Mouse (Mus musculus) 3T3-L1 (cell line): ENCODE results near the gene Trim66.

Experiments
- DNase-seq: peaks from one replicate; pipeline ENCODE4 v3.0.0-alpha.2; 2015; ENCODE audit warnings: low read depth, low spot score

Trim66 gene

GRCm38 (mm10) chr7:109522084-109522483 is 14.2 kb upstream of the Trim66 start:
- no peak for DNase-seq

DNA sequence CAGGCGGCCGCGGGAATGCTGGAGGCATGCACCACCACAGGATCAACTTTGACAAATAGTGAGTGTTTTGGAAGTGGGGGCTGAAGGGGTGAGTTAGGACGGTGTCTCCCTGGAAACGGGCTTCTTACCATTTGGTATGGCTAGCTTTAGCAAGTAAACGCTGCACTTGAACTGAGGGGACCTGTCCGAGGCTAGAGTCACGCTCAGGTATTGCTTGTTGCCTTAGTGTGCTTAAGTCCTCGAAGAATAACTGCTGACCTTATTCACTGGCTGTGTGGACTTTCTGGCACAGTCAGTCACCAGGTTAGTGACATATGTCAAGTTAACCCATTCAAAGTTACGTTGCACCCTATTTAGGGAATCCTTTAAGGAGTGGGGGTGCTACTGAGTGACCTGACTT is 12.0 kb upstream of the Trim66 start:
- peak; percentile 20 for DNase-seq

DNA sequence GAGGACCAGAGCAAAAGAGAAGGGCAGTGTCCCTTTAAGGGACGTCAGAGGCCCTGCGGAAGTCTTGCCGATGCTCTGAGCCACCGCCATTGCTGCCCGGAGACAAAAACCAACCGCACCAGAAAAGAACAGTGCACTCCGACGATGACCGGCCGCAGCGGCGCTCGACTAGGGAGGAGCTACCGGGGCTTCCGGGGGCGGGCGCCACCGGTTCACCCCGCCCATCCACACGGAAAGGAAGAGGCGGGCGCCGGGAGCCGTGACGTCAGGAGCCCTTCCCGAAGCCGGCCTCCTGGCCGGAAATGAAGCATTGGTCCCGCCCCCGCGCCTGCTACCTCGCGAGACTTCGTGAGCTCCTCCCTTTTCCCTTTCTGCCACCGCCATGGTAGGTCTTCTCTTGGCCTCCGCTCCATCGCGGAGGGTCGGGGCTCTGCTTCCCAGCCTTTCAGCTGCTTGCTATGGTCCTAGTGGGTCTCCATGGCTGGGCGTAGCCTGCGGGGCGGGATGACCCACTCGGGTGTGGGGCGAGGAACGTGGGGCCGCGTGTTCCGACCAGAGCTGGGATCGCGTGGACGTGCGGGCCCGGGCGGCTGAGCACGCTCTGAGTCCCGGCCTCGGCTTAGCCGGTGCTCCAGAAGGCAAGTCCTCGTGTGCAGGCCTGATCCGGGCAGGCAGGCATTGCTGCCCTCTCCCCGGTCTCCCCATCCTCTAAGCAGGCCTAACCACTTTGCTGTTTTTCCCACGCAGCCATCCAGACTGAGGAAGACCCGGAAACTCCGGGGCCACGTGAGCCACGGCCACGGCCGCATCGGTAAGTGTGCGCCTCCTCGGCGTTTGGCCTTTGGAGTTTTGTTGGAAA is 11.1 kb upstream of the Trim66 start, which contains the start of gene Rpl27a:
Gene Rpl27a (plus strand): TSS at position 310 of the 859 bp plus-strand sequence.
- peak; percentile 94 for DNase-seq

DNA sequence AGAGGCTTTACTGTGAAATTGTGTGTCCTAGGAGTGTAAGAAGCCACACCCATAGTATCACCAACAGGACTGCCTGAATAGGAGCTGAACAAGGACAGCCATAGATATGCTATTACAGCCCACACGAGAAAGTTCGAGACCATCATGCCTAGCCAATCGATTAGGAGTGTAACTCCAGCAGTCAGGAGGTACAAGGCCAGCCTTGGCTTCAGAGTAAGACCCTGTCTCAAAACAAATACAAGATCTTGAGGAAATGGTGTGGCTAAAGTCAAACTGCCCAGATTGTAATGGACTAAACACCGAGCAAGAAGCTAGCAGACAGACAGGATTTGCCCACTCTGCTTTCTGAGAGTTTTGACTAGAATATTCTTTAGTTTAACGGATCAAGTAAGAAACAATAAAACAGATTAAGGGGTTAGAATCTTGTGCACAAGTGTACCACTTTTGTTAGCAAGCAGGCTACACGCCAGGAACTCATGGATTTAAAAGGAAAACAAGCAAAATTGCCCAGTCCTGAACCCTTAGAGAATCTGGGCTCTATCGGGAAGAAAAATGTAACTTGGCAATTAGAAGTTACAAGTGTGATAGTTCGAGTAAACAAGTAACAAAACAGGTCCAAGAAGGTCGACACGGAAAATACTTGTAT is 10.2 kb upstream of the Trim66 start:
- peak; percentile 44 for DNase-seq

DNA sequence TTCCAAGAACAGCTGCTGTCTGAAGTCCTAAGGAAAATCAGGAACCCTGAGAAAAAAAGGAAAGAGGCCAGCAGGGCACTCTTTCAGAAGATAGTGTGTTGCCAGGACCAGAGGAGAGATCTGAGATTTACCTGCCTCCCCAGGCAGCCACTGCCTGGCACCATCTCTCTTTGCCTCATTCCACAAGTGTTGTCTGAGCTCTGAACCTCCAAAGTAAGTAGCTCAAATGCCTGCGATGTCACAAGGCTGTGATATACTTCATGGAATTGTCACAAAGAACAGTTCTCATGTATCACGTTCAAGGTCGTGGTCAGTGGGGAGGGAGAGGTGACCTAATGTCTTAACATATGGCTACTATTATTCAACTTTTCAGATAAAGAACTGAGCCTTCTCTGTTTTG is 8.6 kb upstream of the Trim66 start:
- DNase-seq, result no peak

DNA sequence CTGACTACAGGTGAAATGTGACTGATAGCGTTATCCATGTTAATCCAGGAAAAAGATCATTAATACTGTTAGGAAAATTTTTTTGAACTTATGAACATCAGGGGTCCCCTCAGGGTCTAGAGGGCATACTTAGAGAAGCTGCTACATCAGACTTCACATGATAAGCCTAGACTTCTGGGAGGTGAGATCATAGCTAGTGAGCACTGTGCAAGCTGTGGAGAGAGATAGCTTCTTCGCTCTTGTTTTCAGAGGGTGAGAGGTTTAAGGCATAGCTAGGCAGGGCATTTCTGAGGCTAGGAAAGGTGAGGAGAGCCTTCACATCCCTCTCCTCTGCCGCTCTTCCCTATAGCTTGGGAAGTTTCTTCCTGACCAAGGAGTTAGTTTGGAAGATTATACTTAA is 3.9 kb upstream of the Trim66 start:
- DNase-seq, result no peak

DNA sequence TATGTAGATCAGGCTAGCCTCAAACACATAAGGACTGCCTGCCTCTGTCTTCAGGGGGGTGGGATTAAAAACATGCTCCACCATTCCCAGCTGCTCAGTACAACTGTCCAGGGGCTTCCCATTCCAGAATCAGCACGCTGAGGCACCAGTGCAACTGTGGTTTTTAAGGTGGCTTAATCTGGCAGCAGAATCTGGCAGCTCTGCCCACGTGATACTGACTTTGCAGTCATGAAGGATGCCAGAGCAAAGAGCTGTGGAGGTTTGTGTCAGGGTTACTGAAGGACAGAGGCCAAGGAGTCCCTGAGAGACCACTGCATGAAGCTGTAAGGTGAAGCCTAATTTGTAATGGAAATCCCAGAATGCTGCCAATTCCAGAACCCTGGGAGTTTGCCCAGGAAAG is 2.9 kb upstream of the Trim66 start:
- no peak for DNase-seq

- no peak for DNase-seq
These were observed 362 bp downstream of the Trim66 start for GRCm38 (mm10) chr7:109507572-109507971.

DNA sequence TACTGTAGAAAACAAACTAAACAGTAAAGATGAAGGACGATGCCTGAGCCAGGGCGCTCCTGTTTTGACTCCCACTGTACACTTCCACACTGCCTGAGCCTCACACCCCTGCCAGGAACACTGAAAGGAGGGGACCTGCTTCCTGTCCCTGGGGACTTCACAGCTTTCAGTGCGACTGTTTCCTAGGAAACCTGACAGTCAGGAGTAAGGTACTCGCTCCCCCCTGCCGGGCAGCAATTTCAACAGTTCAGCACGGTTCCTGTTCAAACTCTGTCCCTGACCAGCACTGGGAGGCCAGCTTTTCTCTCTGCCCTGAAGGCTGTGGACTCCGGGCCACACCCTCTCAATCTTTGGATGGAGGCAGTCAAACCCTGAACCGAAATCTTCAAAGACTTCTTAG is 815 bp downstream of the Trim66 start:
- DNase-seq, result no peak

GRCm38 (mm10) chr7:109497507-109497906 is 10.4 kb downstream of the Trim66 start:
- no peak for DNase-seq

- no peak for DNase-seq
These were observed 14.3 kb downstream of the Trim66 start for GRCm38 (mm10) chr7:109493319-109494316.

DNA sequence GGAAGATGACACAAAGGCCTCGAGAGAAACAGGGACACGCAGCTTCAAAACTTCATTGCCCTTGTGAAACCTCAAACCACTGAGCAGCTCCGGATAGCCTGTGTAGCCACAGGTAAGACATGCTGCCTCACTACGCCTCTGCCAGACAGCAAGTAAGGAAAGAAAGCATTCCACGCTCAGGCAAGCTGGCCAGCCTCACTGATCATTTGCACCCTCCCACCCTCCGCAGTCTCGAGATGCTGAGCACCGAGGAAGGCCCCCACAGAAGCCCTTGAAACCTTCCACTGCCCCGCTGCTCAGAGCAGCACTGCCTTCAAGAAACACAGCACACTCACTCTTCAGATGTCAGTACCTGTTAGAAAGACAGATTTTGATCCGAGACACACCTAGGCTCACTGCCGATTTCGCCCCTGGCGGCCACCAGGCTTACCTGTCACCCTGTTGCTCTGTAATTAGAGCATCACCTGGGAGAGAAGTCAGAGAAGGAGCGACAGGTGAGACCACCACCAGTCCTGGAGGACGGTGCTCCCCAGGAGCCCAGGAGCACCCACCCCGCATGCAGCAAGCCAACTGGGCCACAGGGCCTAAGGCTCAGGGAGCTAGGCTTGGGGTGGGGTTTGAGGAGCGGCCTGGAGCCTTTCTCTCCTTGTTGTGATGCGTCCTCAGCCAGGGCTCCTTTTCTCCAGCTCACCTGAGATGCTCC is 15.2 kb downstream of the Trim66 start:
- no peak for DNase-seq

DNA sequence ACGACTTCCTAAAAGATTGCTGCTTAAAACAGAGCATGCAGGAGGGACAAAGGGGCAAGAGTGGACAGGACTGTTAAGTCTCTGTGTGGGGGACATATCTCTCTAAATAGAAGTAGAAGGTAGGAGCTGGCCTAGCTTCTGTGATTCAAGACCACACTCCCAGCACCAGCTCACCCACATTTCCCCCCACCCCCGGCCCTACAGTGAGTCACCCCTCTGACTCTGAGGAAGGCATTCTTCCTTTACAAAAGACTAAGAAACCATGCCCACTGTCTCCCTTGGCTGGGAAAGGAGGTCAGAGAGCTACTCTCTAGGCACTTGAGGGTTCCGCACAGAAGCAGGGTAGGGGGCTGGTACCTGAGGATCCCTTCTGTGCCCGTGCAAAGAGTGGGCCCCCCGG is 23.7 kb downstream of the Trim66 start:
- DNase-seq, result peak; percentile 4

- peak; percentile 13 for DNase-seq
These were observed 27.2 kb downstream of the Trim66 start for GRCm38 (mm10) chr7:109480765-109481197.

GRCm38 (mm10) chr7:109477926-109478325 is 30.0 kb downstream of the Trim66 start:
- no peak for DNase-seq

DNA sequence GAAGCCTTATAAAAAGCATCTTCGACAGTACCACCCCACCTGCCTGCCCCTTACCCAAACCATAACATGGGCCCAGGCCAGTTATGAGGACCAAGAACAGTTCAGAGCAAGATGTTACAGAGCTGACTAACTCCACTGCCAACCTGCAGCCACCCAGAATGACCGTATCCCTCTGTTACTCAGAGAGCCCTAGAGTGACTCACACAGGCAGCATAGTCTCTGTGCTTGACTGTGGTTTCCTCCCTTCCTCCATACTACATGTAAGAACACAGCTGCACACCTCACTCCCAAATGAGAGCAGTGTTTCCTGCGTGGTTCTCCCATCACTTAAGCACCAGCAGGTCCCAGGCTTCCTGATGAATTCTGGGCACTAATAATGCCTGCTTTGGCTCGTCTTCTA is 37.2 kb downstream of the Trim66 start:
- peak; percentile 65 for DNase-seq

DNA sequence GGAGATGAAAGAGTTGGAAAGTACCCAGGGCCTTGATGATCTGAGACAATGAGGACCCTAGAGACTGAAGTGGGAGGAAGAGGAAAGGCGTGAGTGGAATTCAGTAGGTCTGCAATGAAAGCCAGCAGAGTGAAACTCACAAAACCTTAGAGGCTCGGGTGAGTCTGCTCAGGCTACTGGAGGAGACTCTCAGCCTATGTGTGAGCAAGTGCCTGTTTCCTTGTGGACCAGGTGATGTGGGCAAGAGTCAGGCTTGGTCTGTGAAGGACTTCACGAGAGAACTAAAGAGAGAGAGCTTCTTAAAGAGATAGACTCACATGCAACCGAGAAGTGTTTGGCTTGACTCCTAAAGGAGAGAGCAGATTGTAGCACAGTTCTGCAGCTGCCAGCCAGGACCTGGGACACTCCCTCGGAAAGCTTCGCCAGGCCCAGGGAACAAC is 39.7 kb downstream of the Trim66 start:
- DNase-seq, result no peak

GRCm38 (mm10) chr7:109467591-109467990 is 40.3 kb downstream of the Trim66 start:
- DNase-seq, result no peak

DNA sequence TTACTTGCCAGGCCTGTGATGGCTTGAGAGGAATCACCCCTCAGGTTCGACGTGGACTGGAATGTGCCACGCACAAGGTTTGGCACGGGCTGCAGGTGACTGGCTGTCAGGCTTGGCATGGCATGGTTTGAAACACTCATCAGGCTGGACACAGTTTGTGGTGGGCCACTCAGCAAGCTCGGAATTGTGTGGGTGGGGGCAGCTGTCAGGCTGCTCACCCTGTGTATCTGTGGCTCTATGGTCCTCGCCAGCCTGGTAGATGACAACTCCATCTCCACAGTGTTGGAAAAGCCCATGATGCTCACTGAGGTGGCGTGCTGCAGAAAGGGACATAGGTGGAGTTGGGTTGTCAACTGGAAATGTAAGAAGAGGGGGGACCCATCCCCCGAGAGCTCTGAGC is 47.2 kb downstream of the Trim66 start:
- DNase-seq, result no peak

DNA sequence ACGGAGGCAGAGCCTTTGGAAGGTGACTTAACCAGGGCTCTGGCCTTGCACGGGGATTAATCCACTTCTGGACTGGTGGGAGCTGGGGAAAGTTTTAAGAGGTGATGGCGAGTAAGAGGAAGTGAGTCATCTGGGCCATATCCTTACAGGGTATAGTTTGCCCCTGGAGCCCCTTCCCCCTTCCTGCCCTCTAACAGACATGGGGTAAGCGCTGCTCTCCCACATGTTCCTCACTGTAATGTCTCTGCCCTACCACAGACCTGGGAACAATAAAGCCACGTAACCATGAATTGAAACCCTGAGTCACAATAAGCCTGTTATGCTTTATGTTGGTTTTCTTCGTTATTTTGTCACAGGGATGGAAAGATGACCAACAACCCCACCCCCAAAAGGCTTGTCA is 51.4 kb downstream of the Trim66 start:
- DNase-seq, result peak; percentile 40

DNA sequence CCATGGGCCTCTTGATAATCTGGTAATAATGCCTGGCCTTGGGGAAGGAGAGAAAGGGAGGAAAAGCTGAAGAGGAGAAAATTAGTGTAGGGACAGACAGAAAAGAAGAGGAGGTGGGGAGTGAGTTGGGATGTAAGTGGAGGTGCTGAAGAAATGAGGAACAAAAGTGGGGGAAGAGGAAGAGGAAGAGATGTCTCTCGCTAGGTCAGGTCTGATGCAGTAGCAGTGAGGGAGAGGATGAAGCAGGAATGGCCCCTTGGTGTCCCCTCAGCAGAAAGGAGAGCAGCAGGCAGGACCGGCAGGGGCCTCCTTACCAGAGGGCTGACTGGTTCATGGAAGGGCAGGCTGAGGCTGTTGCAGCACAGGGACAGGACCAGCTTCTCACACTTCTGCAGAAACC is 52.2 kb downstream of the Trim66 start:
- DNase-seq, result no peak
